Mouse (Mus musculus) lung, adult 2 months (tissue): ENCODE data around the gene Klc2.

Source experiments
- CTCF ChIP-seq: fragments of 200-500 bp; IDR thresholded peaks from 2 replicates; pipeline ENCODE4 v1.5.1; 2011; ENCODE audit warnings: mild to moderate bottlenecking, low read length, control low read depth; ENCODE audit not compliant: insufficient read depth
- POLR2A ChIP-seq: fragments of 200-500 bp; IDR thresholded peaks from 2 replicates; pipeline ENCODE4 v1.6.1; 2011; ENCODE audit warnings: low read depth, mild to moderate bottlenecking, control low read depth, low read length, borderline replicate concordance; ENCODE audit errors: extremely low read depth

DNA sequence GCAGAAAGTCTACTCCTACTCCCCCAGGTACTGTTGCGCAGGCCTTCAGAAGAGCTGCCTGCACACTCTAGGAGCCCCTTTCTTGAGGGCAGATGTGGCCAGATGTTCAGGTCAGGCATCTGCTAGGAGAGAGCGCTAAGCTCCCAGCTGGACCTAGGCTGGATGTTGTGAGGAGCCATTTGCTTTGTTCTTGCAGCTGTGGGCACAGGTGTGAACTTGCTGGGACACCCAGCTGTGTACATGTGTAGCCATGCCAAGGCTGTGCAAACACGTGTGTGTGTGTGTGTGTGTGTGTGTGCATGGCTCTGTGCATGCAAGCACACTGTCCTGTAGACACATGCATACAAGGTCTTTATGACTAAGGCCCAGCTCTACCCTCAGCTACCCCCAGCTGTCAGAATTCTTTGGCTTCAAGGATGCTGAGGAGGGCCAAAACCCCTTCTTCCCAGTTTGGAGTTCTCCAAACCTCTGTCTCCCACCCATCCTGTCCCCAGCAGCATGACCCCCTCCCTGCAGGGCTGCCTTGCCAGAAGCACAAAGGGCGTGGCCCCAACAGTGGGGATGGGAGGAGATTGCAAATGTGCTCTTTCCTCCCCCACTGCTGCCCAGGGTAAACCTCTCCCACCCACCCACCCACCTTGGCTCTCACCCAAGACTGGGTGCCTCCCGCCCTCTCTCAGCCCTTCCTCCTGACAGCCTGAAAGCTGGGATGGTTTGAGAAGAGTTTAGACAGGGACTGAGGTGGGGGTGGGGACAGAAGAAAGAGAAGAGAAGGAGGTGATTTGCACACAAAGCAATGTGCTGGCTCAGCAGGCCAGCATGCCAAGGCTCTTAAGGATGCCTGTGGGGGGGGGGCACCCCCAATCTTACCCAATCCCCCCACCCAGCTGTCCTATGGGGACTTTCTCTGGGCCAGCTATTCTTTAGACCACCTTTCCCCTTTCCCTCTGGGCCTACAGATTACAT lies 57.7 kb downstream of the Klc2 start:
- TF ChIP-seq CTCF (no peak), POLR2A (no peak)
